Mouse (Mus musculus) testis, adult 10 weeks (tissue): ENCODE results near the gene Pcdh17. TPM values are rescaled to one million over a fixed set of nuclear protein-coding genes. Genes with fewer than 3 reads are reported as not detected.

Experiments used
- polyA plus RNA-seq: library from polyadenylated mRNA; stranded (reverse); fragments of 350-450 nt; fragmentation: Illumina TruSeq; extraction: RNeasy Lipid Tissue Mini Kit (QIAGEN cat#74804); gene quantifications from one replicate; pipeline ENCODE4 v1.2.3, GENCODE M21; 2014; ENCODE audit warnings: low read depth, low replicate concordance

The Pcdh17 gene
- 1.1 TPM for polyA plus RNA-seq

DNA sequence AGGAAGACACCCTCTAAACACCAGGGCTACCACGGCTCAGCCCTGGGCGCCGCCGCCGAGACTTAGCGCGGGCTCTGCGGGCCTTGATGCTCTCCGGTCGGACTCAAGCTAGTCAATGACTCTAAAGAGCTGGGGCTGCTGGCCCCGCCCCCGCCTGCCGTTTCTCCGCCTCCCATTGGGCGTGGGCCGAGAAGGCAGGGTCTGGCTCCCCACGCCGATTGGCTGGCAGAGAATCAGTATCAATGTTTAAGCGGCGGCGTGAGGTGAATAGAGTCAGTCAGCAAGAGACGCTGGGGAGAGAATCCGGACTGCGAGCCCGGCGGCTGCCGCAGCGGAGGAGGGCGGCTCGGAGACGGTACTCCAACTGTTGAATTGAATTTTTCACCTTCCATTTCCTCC is at the start of gene Pcdh17:
TSS of gene Pcdh17 (plus strand) at position 276 of the 399 bp plus-strand sequence.

